Mouse (Mus musculus): Measurements from ENCODE around the gene Nop58. TPM values are rescaled to one million over a fixed set of nuclear protein-coding genes. Genes with fewer than 3 reads are reported as not detected.
"Not testable (repeated sequence)": the region's sequence is repeated elsewhere in the genome, so short reads cannot be mapped to it uniquely, and the experiment has no call there.

Nop58 gene
- total and polyA plus RNA-seq, 2 experiments, result 14.2 to 18.3 TPM

DNA sequence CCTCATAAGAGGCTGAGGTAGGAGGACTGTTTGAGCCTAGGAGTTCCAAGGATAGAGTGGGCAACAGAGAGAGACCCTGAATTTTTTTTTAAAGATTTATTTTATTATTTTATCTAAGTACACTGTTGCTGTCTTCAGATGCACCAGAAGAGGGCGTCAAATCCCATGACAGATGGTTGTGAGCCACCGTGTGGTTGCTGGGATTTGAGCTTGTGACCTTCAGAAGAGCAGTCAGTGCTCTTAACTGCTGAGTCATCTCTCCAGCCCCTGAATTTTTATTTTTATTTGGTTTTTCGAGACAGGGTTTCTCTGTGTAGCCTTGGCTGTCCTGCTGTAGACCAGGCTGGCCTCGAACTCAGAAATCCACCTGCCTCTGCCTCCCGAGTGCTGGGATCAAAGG, 65.0 kb downstream of the Nop58 start:
- DNase-seq (ENCODE audit: extremely low read depth, low read depth, low spot score); H3K79me2 ChIP-seq (ENCODE audit: control insufficient read depth, insufficient read depth, low read length); H3K4me3 ChIP-seq (ENCODE audit: insufficient read depth, low read depth, low read length); H3K36me3 ChIP-seq (ENCODE audit: control insufficient read depth, insufficient read depth, low read length); H3K9ac ChIP-seq (ENCODE audit: low read depth, low read length); H3K27ac ChIP-seq (replicated peaks; ENCODE audit: insufficient read depth, low read depth, low read length); H3K27me3 ChIP-seq (ENCODE audit: control insufficient read depth, insufficient read depth, low read length); H3K4me1 ChIP-seq (ENCODE audit: control insufficient read depth, insufficient read depth, low read length): not testable (repeated sequence)
- 82% methylated on average over 5 of the region's 5 CpGs for WGBS
- TF ChIP-seq CTCF (IDR thresholded peaks at IDR 0.05; ENCODE audit: low read depth, low read length), result 0 out of 2 replicates have a peak, but pooled peaks have one; percentile 6

- H3K27me3 ChIP-seq (ENCODE audit: control insufficient read depth, insufficient read depth, low read length), result no peaks in the 10 kb centered on the region
- no peak for DNase-seq (ENCODE audit: extremely low read depth, low read depth, low spot score)
- H3K9ac ChIP-seq (ENCODE audit: low read depth, low read length), result no peak overlapping the region
- H3K79me2 ChIP-seq (ENCODE audit: control insufficient read depth, insufficient read depth, low read length), result no peaks in the 10 kb centered on the region
- no peak for TF ChIP-seq CTCF (IDR thresholded peaks at IDR 0.05; ENCODE audit: low read depth, low read length)
- TF ChIP-seq POLR2A (IDR thresholded peaks at IDR 0.05; ENCODE audit: extremely low read depth, insufficient read depth, low read length), result no peak
- H3K36me3 ChIP-seq (ENCODE audit: control insufficient read depth, insufficient read depth, low read length), result no peaks in the 10 kb centered on the region
- no peak overlapping the region for H3K4me3 ChIP-seq (ENCODE audit: insufficient read depth, low read depth, low read length)
- H3K4me1 ChIP-seq (ENCODE audit: control insufficient read depth, insufficient read depth, low read length), result no peaks in the 10 kb centered on the region
- no peak overlapping the region for H3K27ac ChIP-seq (replicated peaks; ENCODE audit: insufficient read depth, low read depth, low read length)
- 85% methylated on average over 1 of the region's 1 CpGs for WGBS
These were observed 70.5 kb downstream of the Nop58 start for GRCm38 (mm10) chr1:59755298-59755697.

DNA sequence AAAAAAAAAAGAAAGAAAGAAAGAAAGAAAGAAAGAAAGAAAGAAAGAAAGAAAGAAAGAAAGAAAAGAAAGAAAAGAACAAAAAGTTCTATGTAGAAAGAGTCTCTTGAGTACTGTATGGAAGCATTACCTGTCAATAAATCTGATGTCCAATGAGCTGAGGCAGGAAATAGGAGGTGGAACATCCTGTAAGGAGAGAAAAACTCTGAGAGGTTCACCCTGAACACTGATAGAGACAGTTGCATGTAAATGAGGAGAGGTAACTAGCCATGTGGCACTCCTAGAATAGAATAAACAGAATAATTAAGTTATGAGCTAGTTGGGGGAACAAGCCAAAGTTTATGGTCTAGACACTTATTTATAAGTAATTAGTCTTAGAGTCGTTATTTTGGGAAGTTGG, 73.6 kb downstream of the Nop58 start:
- TF ChIP-seq CTCF (IDR thresholded peaks at IDR 0.05; ENCODE audit: low read depth, low read length) (no peak), POLR2A (IDR thresholded peaks at IDR 0.05; ENCODE audit: extremely low read depth, insufficient read depth, low read length) (no peak)

GRCm38 (mm10) chr1:59762208-59762607, 77.4 kb downstream of the Nop58 start:
- Histone ChIP-seq H3K79me2 (ENCODE audit: control insufficient read depth, insufficient read depth, low read length) (peaks cover 5% of the 10 kb centered on the region; the same call in 1 of the 2 replicates), H3K4me3 (ENCODE audit: insufficient read depth, low read depth, low read length) (0 out of 2 replicates have a peak overlapping the region, but pooled peaks have one; percentile 92), H3K9ac (ENCODE audit: low read depth, low read length) (peak overlapping the region; percentile 36; the same call in 1 of the 2 replicates), H3K27ac (replicated peaks; ENCODE audit: insufficient read depth, low read depth, low read length) (no peak overlapping the region), H3K27me3 (ENCODE audit: control insufficient read depth, insufficient read depth, low read length) (no peaks in the 10 kb centered on the region), H3K36me3 (ENCODE audit: control insufficient read depth, insufficient read depth, low read length) (no peaks in the 10 kb centered on the region), H3K4me1 (ENCODE audit: control insufficient read depth, insufficient read depth, low read length) (peaks cover 4% of the 10 kb centered on the region; the same call in 1 of the 2 replicates)
- no peak for TF ChIP-seq CTCF (IDR thresholded peaks at IDR 0.05; ENCODE audit: low read depth, low read length)
- no peak for TF ChIP-seq POLR2A (IDR thresholded peaks at IDR 0.05; ENCODE audit: extremely low read depth, insufficient read depth, low read length)
- no peak for DNase-seq (ENCODE audit: extremely low read depth, low read depth, low spot score)
- WGBS, result 18% methylated on average over 10 of the region's 10 CpGs

More for the DNA sequence above, 73.6 kb downstream of the Nop58 start:
- Histone ChIP-seq H3K4me1 (ENCODE audit: control insufficient read depth, insufficient read depth, low read length) (0 out of 2 replicates have a peak, but pooled peaks cover 3% of the 10 kb centered on the region), H3K27ac (replicated peaks; ENCODE audit: insufficient read depth, low read depth, low read length) (no peak overlapping the region), H3K36me3 (ENCODE audit: control insufficient read depth, insufficient read depth, low read length) (no peaks in the 10 kb centered on the region), H3K9ac (ENCODE audit: low read depth, low read length) (no peak overlapping the region), H3K4me3 (ENCODE audit: insufficient read depth, low read depth, low read length) (no peak overlapping the region), H3K79me2 (ENCODE audit: control insufficient read depth, insufficient read depth, low read length) (no peaks in the 10 kb centered on the region), H3K27me3 (ENCODE audit: control insufficient read depth, insufficient read depth, low read length) (no peaks in the 10 kb centered on the region)
- DNase-seq (ENCODE audit: extremely low read depth, low read depth, low spot score), result no peak
- 95% methylated on average over 1 of the region's 1 CpGs for WGBS

- Histone ChIP-seq H3K79me2 (ENCODE audit: control insufficient read depth, insufficient read depth, low read length) (peaks cover 5% of the 10 kb centered on the region; the same call in 1 of the 2 replicates), H3K4me1 (ENCODE audit: control insufficient read depth, insufficient read depth, low read length) (peaks cover 4% of the 10 kb centered on the region; the same call in 1 of the 2 replicates), H3K27ac (replicated peaks; ENCODE audit: insufficient read depth, low read depth, low read length) (peak overlapping the region; percentile 82), H3K4me3 (ENCODE audit: insufficient read depth, low read depth, low read length) (peak overlapping the region; percentile 92), H3K9ac (ENCODE audit: low read depth, low read length) (peak overlapping the region; percentile 95), H3K27me3 (ENCODE audit: control insufficient read depth, insufficient read depth, low read length) (no peaks in the 10 kb centered on the region), H3K36me3 (ENCODE audit: control insufficient read depth, insufficient read depth, low read length) (no peaks in the 10 kb centered on the region)
- DNase-seq (ENCODE audit: extremely low read depth, low read depth, low spot score), result peak; percentile 23
- WGBS, result 1% methylated on average over 44 of the region's 44 CpGs
- TF ChIP-seq POLR2A (IDR thresholded peaks at IDR 0.05; ENCODE audit: extremely low read depth, insufficient read depth, low read length) (no peak), CTCF (IDR thresholded peaks at IDR 0.05; ENCODE audit: low read depth, low read length) (no peak)
These were observed 77.9 kb downstream of the Nop58 start for GRCm38 (mm10) chr1:59762651-59763163.

- WGBS, result under 1% methylated on average over 71 of the region's 75 CpGs
- Histone ChIP-seq H3K9ac (ENCODE audit: low read depth, low read length) (peak within 1 kb of the TSS; percentile 96), H3K4me1 (ENCODE audit: control insufficient read depth, insufficient read depth, low read length) (peaks cover 4% of the 10 kb centered on the region; the same call in 1 of the 2 replicates), H3K4me3 (ENCODE audit: insufficient read depth, low read depth, low read length) (peak within 1 kb of the TSS; percentile 92), H3K79me2 (ENCODE audit: control insufficient read depth, insufficient read depth, low read length) (peaks cover 5% of the 10 kb centered on the region; the same call in 1 of the 2 replicates), H3K27me3 (ENCODE audit: control insufficient read depth, insufficient read depth, low read length) (no peaks in the 10 kb centered on the region), H3K27ac (replicated peaks; ENCODE audit: insufficient read depth, low read depth, low read length) (peak within 1 kb of the TSS; percentile 89), H3K36me3 (ENCODE audit: control insufficient read depth, insufficient read depth, low read length) (no peaks in the 10 kb centered on the region)
- DNase-seq (ENCODE audit: extremely low read depth, low read depth, low spot score), result peak; percentile 42
- TF ChIP-seq POLR2A (IDR thresholded peaks at IDR 0.05; ENCODE audit: extremely low read depth, insufficient read depth, low read length) (peak; percentile 77), CTCF (IDR thresholded peaks at IDR 0.05; ENCODE audit: low read depth, low read length) (no peak; the same call in 1 of the 2 replicates)
These were observed 78.5 kb downstream of the Nop58 start, which contains the start of gene Bmpr2 for GRCm38 (mm10) chr1:59763164-59763768. Gene Bmpr2 (plus strand): TSS chr1:59763400.

Data from liver, adult 2 months (tissue).